Mouse (Mus musculus): ENCODE data around the gene Fbxo45.
"Not testable (repeated sequence)": the region's sequence is repeated elsewhere in the genome, so short reads cannot be mapped to it uniquely, and the experiment has no call there.

The Fbxo45 gene

GRCm38 (mm10) chr16:32246952-32247370, at the start of gene Fbxo45, which contains the start of gene Wdr53:
Gene Fbxo45, minus strand, starts transcription at chr16:32247158.
Gene Wdr53, plus strand, starts transcription at chr16:32247227.
- peak; percentile 95 for DNase-seq (ENCODE audit: extremely low spot score, low spot score)

DNA sequence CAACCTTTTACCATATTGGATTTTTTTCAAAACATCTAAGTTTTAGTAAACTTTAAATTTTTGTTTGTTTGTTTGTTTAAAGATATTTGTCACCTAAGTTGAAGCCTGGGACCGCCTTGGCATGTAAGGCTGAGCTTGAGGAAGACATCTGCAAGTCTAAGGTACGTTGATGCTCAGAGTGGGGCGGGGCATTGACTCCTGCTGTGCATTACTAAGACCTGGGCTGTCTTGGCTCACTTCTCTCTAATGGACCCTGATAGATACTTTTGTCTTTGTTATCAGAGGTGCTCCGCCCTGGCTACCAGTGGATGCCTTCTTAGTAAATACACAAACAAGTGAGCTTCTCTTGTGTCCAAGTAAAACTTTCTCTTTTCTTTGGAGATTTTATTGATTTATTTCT, 44.9 kb upstream of the Fbxo45 start:
- DNase-seq (ENCODE audit: extremely low spot score, low spot score): no peak

DNA sequence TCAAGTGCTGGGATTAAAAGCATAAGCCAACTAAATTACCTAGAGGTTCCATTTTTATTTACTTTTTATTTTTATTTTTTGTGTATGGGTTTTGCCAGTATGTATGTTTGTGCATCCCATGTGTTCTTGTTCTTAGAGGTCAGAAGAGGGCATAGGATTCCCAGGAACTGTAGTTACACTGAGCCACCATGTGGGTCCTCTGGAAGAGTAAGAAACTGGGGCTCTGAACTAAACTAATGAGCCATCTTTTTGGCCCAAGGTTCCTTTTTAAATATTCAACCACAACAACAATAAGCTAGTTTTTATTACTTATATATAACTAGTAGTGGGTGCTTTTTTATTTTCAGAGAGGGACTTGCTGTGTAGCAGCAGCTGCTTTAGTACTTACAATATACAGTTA, 35.6 kb upstream of the Fbxo45 start:
- DNase-seq (ENCODE audit: extremely low spot score, low spot score): no peak

DNA sequence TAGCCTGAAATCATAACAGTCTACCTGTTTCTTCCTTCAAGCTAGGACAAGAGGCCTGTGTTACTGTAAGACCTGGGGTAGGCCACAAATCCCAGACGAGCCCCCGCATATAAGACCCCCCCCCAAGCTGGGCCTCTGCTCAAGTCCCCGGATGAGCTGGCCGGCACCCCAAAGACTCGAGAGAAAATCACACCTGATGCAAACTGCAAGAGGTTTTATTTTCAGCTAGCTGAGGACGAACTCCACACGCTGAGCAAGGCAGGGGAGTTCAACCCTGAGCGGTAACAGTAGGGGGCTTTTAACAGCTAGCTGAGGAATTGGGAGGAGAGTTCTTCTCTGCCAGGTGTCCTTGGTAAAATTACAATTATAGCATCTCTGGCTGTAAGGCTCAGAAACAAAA, 33.3 kb upstream of the Fbxo45 start:
- no peak for DNase-seq (ENCODE audit: extremely low spot score, low spot score)

- no peak for DNase-seq (ENCODE audit: extremely low spot score, low spot score)
Observed at GRCm38 (mm10) chr16:32278396-32278795, 31.4 kb upstream of the Fbxo45 start.

DNA sequence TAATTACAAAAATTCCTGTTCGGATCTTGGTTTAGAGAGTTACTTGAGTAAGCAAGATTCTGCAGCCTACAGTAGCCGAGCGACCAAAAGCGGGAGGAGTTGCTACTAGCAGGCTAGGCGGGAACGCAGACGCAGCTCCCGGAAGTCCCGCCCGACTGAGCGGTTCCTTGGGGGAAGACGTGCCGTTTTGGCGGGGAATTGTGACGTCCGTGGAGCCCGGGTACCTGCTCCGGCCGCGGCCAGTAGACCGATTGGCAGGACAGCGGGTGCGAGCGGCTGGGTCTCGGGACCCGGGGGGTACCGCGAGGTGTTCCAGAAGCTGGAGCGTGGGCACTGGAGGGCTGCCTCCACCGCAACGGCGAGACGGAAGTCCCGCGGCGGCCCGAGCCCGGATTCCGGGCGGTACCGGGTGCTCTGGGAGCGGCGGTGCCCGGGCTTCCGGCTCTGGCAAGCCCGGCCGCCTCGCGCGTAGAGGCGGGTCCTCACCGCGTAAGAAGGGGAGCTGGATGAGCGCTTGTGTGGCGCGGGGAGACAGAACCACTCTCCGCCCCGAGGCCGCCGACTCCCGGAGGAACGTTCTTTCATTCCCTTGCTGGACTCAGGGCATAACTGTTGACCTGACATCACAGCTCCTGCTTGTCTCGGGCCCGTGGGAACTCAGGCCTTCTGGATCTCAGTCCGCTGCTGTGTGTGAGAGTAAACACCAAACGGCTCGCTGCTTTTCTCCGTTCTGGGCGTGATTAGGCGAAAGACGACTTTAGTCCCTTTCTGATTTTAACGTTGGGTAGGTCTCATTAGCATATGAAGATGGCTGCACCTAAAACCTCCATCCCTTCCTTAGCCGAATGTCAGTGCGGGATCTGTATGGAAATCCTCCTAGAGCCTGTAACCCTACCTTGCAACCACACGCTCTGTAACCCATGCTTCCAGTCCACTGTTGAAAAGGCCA, 30.6 kb upstream of the Fbxo45 start, which contains the start of gene Rnf168:
TSS of gene Rnf168 (plus strand) at position 152 of the 949 bp plus-strand sequence.
- peak; percentile 92 for DNase-seq (ENCODE audit: extremely low spot score, low spot score)

- no peak for DNase-seq (ENCODE audit: extremely low spot score, low spot score)
Observed at GRCm38 (mm10) chr16:32275830-32276229, 28.9 kb upstream of the Fbxo45 start.

- no peak for DNase-seq (ENCODE audit: extremely low spot score, low spot score)
Observed at GRCm38 (mm10) chr16:32275041-32275440, 28.1 kb upstream of the Fbxo45 start.

- DNase-seq (ENCODE audit: extremely low spot score, low spot score): no peak
Observed at GRCm38 (mm10) chr16:32273338-32273737, 26.4 kb upstream of the Fbxo45 start.

GRCm38 (mm10) chr16:32271291-32271690, 24.3 kb upstream of the Fbxo45 start, which contains the start of gene Smco1:
Gene Smco1, plus strand, starts transcription at chr16:32271468.
- no peak for DNase-seq (ENCODE audit: extremely low spot score, low spot score)

- DNase-seq (ENCODE audit: extremely low spot score, low spot score): not testable (repeated sequence)
Observed at GRCm38 (mm10) chr16:32264225-32264624, 17.3 kb upstream of the Fbxo45 start.

GRCm38 (mm10) chr16:32246351-32246791, 587 bp downstream of the Fbxo45 start:
- no peak for DNase-seq (ENCODE audit: extremely low spot score, low spot score)

DNA sequence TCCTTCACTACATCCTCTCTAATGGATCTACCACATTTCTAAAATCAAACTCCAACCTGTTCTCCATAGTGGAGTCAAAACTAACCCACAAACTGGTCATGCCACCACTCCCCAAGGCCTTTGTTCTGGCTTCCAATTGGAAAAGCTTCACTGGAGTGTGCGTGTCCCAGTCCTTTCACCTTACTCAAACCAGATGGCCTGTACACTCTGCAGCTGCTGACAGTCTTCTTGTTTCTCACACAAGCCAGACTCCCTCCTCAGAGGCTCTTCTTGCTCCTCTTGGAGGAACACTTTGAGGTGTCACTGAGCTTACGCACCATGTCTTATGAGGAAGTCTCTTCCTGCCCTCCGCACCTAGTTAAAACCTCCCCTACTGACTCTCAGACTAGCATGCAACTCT, 3.1 kb downstream of the Fbxo45 start:
- DNase-seq (ENCODE audit: extremely low spot score, low spot score): no peak

DNA sequence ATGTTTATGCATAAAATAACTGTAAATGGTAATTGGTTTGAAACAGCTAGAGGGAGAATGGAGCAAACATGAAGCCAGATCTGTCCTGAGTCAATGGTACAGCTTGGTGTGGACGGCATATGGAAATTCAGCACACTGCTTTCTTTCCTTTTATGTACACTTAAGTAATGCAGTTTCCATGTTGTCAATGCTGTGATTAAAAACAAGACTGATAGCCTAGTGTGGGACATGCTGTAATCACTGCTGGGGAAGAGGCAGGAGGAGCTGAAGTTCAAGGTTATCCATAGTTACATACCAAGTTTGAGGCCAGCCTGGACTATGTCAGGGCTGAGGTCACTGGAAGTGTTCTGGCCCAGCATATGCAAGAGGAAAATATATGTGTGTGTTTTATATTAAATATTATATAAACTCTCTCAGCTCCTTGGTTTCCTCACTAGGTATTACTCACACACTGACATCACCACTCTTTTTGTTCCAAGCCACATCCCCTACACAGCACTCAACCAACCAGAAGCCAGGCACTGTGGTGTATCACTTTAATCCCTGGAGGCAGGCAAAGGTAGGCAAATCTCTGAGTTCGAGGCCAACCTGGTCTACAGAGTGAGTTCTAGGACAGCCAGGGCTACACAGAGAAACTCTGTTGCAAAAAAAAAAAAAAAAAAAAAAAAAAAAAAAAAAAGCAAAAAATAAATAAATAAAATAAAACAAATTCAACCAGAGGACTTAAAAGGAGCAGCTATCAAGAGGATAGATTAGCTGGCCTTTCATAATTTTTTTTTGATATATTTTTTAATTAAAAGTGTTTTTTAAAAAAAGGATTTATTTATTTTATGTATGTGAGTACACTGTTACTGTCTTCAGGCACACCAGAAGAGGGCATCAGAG, 7.3 kb downstream of the Fbxo45 start:
- DNase-seq (ENCODE audit: extremely low spot score, low spot score): no peak

GRCm38 (mm10) chr16:32237930-32238680, 8.9 kb downstream of the Fbxo45 start:
- no peak for DNase-seq (ENCODE audit: extremely low spot score, low spot score)

GRCm38 (mm10) chr16:32232050-32232449, 14.9 kb downstream of the Fbxo45 start:
- not testable (repeated sequence) for DNase-seq (ENCODE audit: extremely low spot score, low spot score)

GRCm38 (mm10) chr16:32222399-32222798, 24.6 kb downstream of the Fbxo45 start:
- no peak for DNase-seq (ENCODE audit: extremely low spot score, low spot score)

DNA sequence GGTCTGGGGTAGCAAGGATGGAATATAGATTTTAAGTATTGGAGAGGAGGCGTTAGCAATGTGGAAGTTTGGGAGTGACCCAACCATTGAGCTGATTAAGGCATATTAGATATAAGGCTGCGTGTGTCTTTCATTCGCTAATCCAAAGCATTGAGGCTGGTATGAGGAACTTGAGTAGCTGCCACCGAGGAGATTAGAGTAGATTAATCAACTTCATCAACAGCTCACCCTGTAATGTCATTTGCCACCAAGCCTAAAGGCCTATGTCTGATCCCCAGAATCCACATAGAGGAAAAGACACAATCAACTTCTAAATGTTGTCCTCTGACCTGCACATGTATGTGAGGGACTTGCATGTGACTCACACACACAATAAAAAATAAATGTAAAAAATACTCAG, 25.2 kb downstream of the Fbxo45 start:
- DNase-seq (ENCODE audit: extremely low spot score, low spot score): no peak

DNA sequence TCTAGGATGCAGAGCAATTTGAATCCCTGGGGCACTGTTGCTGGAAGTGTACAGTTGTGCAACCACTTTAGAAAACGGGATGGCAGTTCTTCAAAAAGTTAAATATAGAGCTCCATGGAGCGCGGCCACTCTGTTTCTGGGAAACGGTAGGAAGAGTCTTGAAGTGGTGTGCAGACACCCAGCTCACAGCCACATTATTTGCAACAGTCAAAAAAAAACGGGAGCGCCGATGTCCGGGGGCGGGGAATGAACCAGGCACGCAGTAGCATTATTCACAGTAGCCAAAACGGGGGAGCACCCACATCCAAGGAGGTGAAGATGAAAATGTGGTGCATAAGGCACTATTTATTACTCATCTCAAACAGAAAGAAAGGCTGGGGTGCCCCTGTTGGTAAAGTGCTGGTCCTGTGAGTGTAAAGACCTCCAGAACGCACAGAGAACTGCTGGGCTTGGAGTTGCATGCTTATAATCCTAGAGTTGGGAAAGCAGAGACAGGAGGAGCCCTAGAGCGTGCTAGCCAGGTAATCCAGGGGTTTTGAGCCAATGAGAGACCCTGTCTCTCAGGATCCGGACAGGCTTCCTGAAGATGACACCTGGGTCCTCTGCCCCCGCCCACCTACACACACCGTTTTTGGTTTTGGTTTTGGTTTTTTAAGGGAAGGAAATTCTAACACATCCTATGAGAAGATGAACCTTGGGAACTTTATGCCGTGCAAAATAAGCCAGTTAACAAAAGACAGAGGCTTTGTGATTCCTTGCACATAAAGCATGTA, 32.0 kb downstream of the Fbxo45 start:
- DNase-seq (ENCODE audit: extremely low spot score, low spot score): no peak

DNA sequence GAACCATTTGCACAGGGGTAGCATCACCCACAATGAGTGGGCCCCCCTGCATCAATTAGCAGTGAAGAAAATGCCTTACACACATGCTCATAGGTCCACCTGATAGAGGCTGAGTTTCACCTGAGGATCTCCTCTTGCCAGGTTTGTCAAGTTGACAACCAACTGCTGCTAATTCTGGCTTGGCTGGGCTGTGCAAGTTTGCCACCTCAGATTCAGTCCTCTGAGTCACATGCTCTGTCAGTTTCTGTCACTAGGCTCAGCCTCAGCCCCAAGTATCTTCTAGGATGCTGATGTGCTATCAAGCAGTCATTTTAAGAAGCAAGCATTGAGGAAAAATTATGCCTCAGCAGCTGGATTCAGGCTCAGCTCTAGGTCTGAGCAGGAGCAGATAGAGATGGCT, 32.8 kb downstream of the Fbxo45 start:
- DNase-seq (ENCODE audit: extremely low spot score, low spot score): no peak
